Mouse (Mus musculus): ENCODE measurements around the gene Erlin1. TPM values are rescaled to one million over a fixed set of nuclear protein-coding genes. Genes with fewer than 3 reads are reported as not detected.
A peak's percentile ranks its signal among the peaks of the same experiment; 100 is the strongest.

The Erlin1 gene
- total and polyA plus RNA-seq, 2 experiments from 2014 or later: 8.9 to 16.2 TPM

DNA sequence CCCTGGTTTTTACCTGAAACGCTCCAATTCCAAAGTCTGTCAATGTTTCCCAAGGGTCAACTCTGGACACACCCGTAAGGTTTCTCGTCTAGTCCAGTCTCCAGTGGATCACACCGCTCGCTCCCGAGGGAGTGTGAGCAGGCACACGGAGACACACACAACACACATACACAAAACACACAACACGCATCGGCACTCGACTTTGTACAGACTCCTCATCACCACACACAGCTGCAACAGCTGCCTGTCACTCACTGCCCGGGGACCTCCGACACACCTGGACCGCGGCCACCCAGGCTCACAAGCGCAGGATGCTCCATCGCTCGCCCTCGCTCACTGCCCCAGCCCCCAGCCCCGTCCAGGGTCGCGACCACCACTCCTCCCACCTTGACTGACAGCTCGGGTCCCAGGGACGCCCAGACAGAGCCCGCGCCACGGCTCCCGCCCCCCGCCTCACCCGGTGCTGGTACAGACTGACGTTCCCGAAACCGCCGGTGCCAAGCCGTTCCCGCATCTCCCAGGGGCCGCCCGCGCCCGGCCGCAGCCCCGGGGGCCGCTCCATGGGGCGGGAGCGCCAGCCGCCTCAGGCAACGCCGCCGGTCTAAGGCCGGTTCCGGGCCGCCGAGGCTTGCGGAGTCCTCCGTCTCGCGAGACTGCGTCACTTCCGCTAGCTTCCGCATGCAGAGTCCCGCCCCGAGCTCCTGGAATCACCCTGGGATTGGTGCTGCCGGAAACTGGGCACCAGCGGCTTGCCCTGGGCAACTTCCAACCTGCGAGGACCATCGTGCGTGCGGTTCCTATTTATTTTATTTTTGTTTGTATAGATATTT lies 37.5 kb upstream of the Erlin1 start, which contains the start of gene Chuk:
Gene Chuk (minus strand): TSS at position 650 of the 830 bp plus-strand sequence.
- DNase-seq: peak; percentile 97
- H3K9ac ChIP-seq: peak within 1 kb of the TSS; percentile 95
- ATAC-seq: peak; percentile 99
- TF ChIP-seq CTCF (IDR thresholded peaks at IDR 0.05; ENCODE audit: low read depth): no peak
- peak within 1 kb of the TSS; percentile 84 for H3K4me2 ChIP-seq (ENCODE audit: low read depth)
- WGBS: under 1% methylated on average over 67 of the region's 67 CpGs
- peaks cover 13% of the 10 kb centered on the region for H3K4me1 ChIP-seq (ENCODE audit: insufficient read depth)
- no peaks in the 10 kb centered on the region for H3K27me3 ChIP-seq (ENCODE audit: insufficient read depth, low read length)
- H3K4me3 ChIP-seq (ENCODE audit: low read depth, low read length): peak within 1 kb of the TSS; percentile 96
- peaks cover 20% of the 10 kb centered on the region for H3K36me3 ChIP-seq (ENCODE audit: insufficient read depth)
- peak within 1 kb of the TSS; percentile 72 for H3K27ac ChIP-seq (ENCODE audit: low read depth, low read length)
- H3K9me3 ChIP-seq (ENCODE audit: low read length): no peaks in the 10 kb centered on the region

DNA sequence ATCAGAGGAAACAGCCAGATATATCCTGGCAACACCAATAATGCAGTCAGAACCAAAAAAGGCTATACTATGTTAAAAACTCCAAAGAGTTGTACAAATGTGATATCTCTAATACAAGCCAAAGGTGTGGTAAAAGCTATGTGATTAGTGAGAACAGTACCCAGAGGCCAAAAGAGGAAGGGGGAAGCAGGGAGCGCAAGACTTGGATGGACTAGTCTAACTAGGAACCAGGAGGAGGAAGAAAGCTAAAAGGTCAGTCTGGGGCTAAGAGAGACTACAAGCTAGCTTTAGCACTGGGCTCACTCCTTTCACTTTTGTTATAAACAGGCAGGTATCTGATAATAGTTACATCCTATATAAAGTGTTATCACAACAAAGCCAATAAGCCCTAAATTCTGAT lies 34.8 kb upstream of the Erlin1 start:
- Histone ChIP-seq H3K4me2 (ENCODE audit: low read depth) (no peak overlapping the region), H3K36me3 (ENCODE audit: insufficient read depth) (peaks cover 12% of the 10 kb centered on the region; the same call in 1 of the 2 replicates), H3K9me3 (ENCODE audit: low read length) (no peaks in the 10 kb centered on the region), H3K27me3 (ENCODE audit: insufficient read depth, low read length) (no peaks in the 10 kb centered on the region), H3K27ac (ENCODE audit: low read depth, low read length) (no peak overlapping the region), H3K4me1 (ENCODE audit: insufficient read depth) (peaks cover 13% of the 10 kb centered on the region), H3K4me3 (ENCODE audit: low read depth, low read length) (no peak overlapping the region), H3K9ac (no peak overlapping the region)
- ATAC-seq: no peak
- 93% methylated on average over 1 of the region's 1 CpGs for WGBS
- no peak for TF ChIP-seq CTCF (IDR thresholded peaks at IDR 0.05; ENCODE audit: low read depth)
- DNase-seq: no peak

DNA sequence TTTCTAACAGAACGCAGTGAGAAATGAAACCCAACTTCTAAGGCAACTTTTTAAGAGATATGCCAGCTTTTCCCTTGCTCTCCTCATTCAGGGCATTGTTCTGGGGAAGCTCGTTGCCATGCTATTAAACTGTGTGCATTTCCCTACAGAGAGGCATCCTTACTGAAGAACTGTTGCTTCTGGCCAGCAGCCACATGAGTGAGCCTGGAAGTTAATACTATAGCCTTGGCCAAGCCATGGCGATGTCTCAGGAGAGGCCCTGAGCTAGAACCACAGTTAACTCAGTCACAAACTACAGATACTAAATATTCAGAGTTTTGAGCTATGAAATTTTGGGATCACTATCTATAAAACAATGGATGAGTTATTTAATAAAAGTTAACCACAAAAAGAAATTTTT lies 33.4 kb upstream of the Erlin1 start:
- Histone ChIP-seq H3K9me3 (ENCODE audit: low read length) (no peaks in the 10 kb centered on the region), H3K4me3 (ENCODE audit: low read depth, low read length) (no peak overlapping the region), H3K36me3 (ENCODE audit: insufficient read depth) (peaks cover 11% of the 10 kb centered on the region; the same call in 1 of the 2 replicates), H3K9ac (no peak overlapping the region), H3K4me1 (ENCODE audit: insufficient read depth) (peaks cover 12% of the 10 kb centered on the region), H3K27me3 (ENCODE audit: insufficient read depth, low read length) (no peaks in the 10 kb centered on the region), H3K4me2 (ENCODE audit: low read depth) (no peak overlapping the region), H3K27ac (ENCODE audit: low read depth, low read length) (no peak overlapping the region)
- no peak for DNase-seq
- ATAC-seq: no peak
- 73% methylated on average over 3 of the region's 3 CpGs for WGBS
- no peak for TF ChIP-seq CTCF (IDR thresholded peaks at IDR 0.05; ENCODE audit: low read depth)

DNA sequence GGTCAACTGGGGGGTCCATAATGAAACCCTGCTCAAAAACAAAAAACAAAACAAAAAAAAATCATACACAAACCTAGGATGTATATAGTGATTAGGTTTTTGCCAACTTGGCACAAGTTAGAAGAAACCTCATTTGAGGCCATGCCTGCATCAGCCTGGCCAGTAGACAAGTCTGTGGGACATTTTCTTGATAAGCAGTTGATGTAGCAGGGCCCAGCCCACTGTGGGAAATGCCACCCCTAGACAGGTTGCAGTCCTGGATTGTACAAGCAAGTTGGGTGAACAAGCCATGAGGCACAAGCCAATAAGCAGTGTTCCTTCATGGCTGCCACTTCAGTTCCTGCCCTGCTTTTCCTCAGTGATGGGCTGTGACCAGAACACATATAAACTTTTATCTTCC lies 31.3 kb upstream of the Erlin1 start:
- Histone ChIP-seq H3K4me3 (ENCODE audit: low read depth, low read length) (no peak overlapping the region), H3K9me3 (ENCODE audit: low read length) (no peaks in the 10 kb centered on the region; the same call in 1 of the 2 replicates), H3K4me1 (ENCODE audit: insufficient read depth) (no peaks in the 10 kb centered on the region), H3K4me2 (ENCODE audit: low read depth) (no peak overlapping the region), H3K36me3 (ENCODE audit: insufficient read depth) (peaks cover 24% of the 10 kb centered on the region), H3K27ac (ENCODE audit: low read depth, low read length) (no peak overlapping the region), H3K27me3 (ENCODE audit: insufficient read depth, low read length) (no peaks in the 10 kb centered on the region), H3K9ac (no peak overlapping the region)
- no peak for TF ChIP-seq CTCF (IDR thresholded peaks at IDR 0.05; ENCODE audit: low read depth)
- ATAC-seq: no peak
- DNase-seq: no peak

DNA sequence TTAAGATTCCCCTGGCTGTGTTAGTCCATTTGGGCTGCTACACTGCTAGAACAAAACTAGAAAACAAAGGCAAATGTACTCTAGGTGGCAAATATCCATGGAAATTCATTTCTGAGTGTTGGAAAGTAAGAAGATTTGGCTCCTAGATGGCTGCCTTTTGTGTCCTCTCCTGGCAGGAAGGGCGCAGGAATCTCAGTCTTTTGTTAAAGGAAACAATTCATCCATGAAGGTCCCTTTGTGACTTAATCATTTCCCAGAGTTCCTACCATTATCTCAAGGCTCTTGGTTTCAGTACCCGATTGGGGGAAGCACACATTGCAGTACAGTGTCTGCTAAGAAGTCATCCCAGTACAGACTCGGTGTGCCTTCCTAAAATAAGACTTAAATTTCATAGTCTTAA lies 16.7 kb upstream of the Erlin1 start:
- ATAC-seq (no peak), DNase-seq (no peak)
- Histone ChIP-seq H3K4me1 (ENCODE audit: insufficient read depth) (no peaks in the 10 kb centered on the region), H3K4me3 (ENCODE audit: low read depth, low read length) (no peak overlapping the region), H3K27me3 (ENCODE audit: insufficient read depth, low read length) (no peaks in the 10 kb centered on the region), H3K4me2 (ENCODE audit: low read depth) (no peak overlapping the region), H3K9ac (no peak overlapping the region), H3K9me3 (ENCODE audit: low read length) (no peaks in the 10 kb centered on the region), H3K27ac (ENCODE audit: low read depth, low read length) (no peak overlapping the region), H3K36me3 (ENCODE audit: insufficient read depth) (peaks cover 39% of the 10 kb centered on the region)
- WGBS: 10% methylated on average over 3 of the region's 3 CpGs
- TF ChIP-seq CTCF (IDR thresholded peaks at IDR 0.05; ENCODE audit: low read depth): no peak

DNA sequence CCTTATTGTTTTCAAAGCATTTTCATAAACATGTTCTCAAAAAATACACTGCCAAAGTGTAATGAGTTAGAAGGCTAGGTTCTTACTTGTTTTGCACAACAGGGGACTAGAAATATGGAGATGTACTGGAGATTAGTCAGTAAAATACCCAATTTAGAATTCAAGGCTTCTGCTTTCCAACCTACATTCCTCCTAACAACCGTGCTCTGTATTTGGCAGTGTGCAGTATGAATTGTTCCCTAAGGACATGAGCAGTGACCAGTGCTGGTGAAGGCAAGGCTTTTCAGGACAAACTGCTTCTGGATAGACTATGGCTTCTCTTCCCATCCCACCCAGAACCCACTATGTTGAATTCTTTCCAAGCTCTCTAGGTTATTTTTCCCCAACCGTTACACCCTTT lies 11.3 kb upstream of the Erlin1 start:
- DNase-seq: no peak
- no peaks in the 10 kb centered on the region for H3K4me1 ChIP-seq (ENCODE audit: insufficient read depth)

DNA sequence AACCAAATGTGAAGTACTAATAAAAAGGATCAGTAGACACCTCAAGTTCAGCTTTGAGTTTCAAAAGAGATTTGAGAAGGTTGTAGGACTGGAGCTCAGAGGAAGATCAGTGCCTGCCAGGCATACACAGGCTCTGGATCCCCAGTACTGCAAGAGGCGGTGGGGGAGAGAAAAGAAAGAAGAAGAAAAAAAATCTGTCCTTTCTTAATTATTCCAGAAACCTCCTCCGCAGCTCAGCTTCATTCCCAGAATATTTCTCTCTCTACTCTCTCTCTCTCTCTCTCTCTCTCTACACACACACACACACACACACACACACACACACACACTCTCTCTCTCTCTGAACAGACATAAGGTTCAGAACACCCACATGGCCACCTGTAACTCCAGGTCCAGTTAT lies 10.4 kb upstream of the Erlin1 start:
- Histone ChIP-seq H3K9ac (no peak overlapping the region), H3K27ac (ENCODE audit: low read depth, low read length) (no peak overlapping the region), H3K36me3 (ENCODE audit: insufficient read depth) (peaks cover 51% of the 10 kb centered on the region), H3K9me3 (ENCODE audit: low read length) (no peaks in the 10 kb centered on the region), H3K27me3 (ENCODE audit: insufficient read depth, low read length) (no peaks in the 10 kb centered on the region), H3K4me2 (ENCODE audit: low read depth) (no peak overlapping the region), H3K4me1 (ENCODE audit: insufficient read depth) (no peaks in the 10 kb centered on the region), H3K4me3 (ENCODE audit: low read depth, low read length) (no peak overlapping the region)
- DNase-seq (no peak), ATAC-seq (no peak)
- WGBS: 82% methylated on average over 2 of the region's 2 CpGs
- TF ChIP-seq CTCF (IDR thresholded peaks at IDR 0.05; ENCODE audit: low read depth): no peak

More for the DNA sequence above, 11.3 kb upstream of the Erlin1 start:
- Histone ChIP-seq H3K27ac (ENCODE audit: low read depth, low read length) (no peak overlapping the region), H3K4me3 (ENCODE audit: low read depth, low read length) (no peak overlapping the region), H3K4me2 (ENCODE audit: low read depth) (no peak overlapping the region), H3K9ac (no peak overlapping the region), H3K36me3 (ENCODE audit: insufficient read depth) (peaks cover 50% of the 10 kb centered on the region), H3K27me3 (ENCODE audit: insufficient read depth, low read length) (no peaks in the 10 kb centered on the region), H3K9me3 (ENCODE audit: low read length) (no peaks in the 10 kb centered on the region)
- no peak for TF ChIP-seq CTCF (IDR thresholded peaks at IDR 0.05; ENCODE audit: low read depth)
- ATAC-seq: no peak
- WGBS: 92% methylated on average over 2 of the region's 2 CpGs

All from forebrain, postnatal 0 days (tissue).